18 mouse cellular contexts compared by ENCODE assay signal in the genomic region with DNA sequence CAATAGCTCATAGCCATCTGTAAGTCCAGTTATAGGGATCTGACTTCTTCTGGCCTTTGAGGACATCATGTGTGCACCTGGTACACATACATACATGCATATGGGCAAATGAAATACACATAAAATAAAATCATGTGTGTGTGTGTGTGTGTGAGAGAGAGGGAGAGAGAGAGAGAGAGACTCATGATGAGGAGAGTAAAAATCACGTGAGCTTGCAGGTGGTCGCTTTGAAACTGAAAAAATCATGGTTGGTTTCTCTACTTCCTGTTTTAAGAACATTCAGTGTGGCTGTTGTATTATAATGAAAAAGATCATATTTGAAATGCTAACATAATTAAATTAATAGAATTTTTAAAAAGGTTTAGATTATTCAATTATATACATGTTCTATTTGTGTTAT.
A peak's percentile ranks its signal among the peaks of the same experiment; 100 is the strongest.
DNase-seq lines count a peak whose midpoint lies in the region.
"Had no signal": no experiment of that assay in that cellular context is flagged by ENCODE, and none has a peak within 500 bp of the region (broad histone marks: within the 10 kb centered on the region; RNA-seq: fewer than 3 reads in every experiment).

No protein-coding gene starts in this region.

- H3K36me3 ChIP-seq in splenic B cell, adult 2 months (ENCODE audit: control insufficient read depth, insufficient read depth, low read length, poor library complexity, severe bottlenecking): no peaks in the 10 kb centered on the region
- H3K36me3 ChIP-seq: embryonic facial prominence, embryonic 12.5 days; forebrain, embryonic 15.5 days; hindbrain, embryonic 12.5 days had no signal

- H3K27me3 ChIP-seq in splenic B cell, adult 2 months (ENCODE audit: control insufficient read depth, insufficient read depth, low read length, poor library complexity, severe bottlenecking): no peaks in the 10 kb centered on the region
- H3K27me3 ChIP-seq: embryonic facial prominence, embryonic 12.5 days; forebrain, embryonic 15.5 days; hindbrain, embryonic 12.5 days had no signal

- DNase-seq in A20 (ENCODE audit: low read depth, low spot score): peak; percentile 83
- DNase-seq in B cell, adult 2 months: peak; percentile 48 to 50
- DNase-seq in T-cell, adult 2 months (ENCODE audit: low spot score): peak; percentile 5
- peak; percentile 77 for DNase-seq in splenic B cell, adult 2 months (ENCODE audit: low read depth, low spot score)
- no peak for DNase-seq in ovary, postnatal 36 days (ENCODE audit: low spot score)
- no peak for DNase-seq in left cerebral cortex, adult 18-20 months (ENCODE audit: low spot score in 2 of 2)
- DNase-seq in urinary bladder, adult 2 months (ENCODE audit: low spot score): no peak
- DNase-seq: adrenal gland, postnatal 10 days; cerebellum, adult 11 months; cerebellum, adult 8-10 months; cerebellum, postnatal 14 days; gastrocnemius, adult 2 months; gastrocnemius, postnatal 25 days; heart, postnatal 10 days; heart, postnatal 4 days had no signal

Comparison
In these comparisons a context has a peak if more than half of its experiments do, and no peak if none do; other contexts are left out.
1. DNase-seq: peak in A20 (single experiment), B cell, adult 2 months (2 of 2), T-cell, adult 2 months (single experiment) and splenic B cell, adult 2 months (single experiment); none in ovary, postnatal 36 days (single experiment), left cerebral cortex, adult 18-20 months (0 of 2) and urinary bladder, adult 2 months (single experiment).